Mouse (Mus musculus) E14TG2a.4 (cell line): ENCODE results near the gene Hist1h3d.
"Not testable (repeated sequence)": the region's sequence is repeated elsewhere in the genome, so short reads cannot be mapped to it uniquely, and the experiment has no call there.

Experiments
- CTCF ChIP-seq: conservative IDR thresholded peaks from 2 replicates; pipeline ENCODE4 v1.5.1; 2014; ENCODE audit warnings: low read length
- NANOG ChIP-seq: IDR thresholded peaks from 2 replicates; pipeline ENCODE4 v1.6.1; 2014; ENCODE audit warnings: borderline replicate concordance, low read length, mixed read lengths
- POU5F1 ChIP-seq: IDR thresholded peaks from 2 replicates; pipeline ENCODE4 v1.6.1; 2014; ENCODE audit warnings: low read length, borderline replicate concordance

GRCm38 (mm10) chr13:23533560-23534367 is 41.8 kb upstream of the Hist1h3d start, which contains the start of gene Hist1h2af:
- TF ChIP-seq CTCF, NANOG, POU5F1: not testable (repeated sequence)
